Mouse (Mus musculus) layer of hippocampus, adult 9-10 months (tissue): ENCODE data around the gene Rgs5.

Experiments used
- DNase-seq: peaks from one replicate; pipeline ENCODE4 v3.0.0; 2022; ENCODE audit warnings: low spot score

Gene Rgs5

DNA sequence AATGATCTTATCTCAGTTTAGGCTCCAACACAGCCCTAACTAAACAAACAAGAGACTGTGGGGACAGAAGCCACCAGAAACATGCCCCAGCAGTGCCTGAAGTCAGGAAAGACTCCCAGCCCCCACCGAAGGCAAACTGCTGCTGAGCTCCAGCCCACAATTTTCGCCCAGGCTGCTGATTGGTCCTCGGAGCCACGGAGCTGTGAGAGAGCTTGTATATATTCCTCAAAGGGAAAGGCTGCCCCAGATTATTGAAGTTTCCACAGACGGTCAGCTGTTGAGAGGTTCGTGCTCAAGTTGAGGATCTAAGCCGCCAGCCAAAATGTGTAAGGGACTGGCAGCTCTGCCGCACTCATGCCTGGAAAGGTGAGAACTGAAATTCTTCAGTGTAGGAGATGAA, at the start of gene Rgs5:
Gene Rgs5 (plus strand): TSS at position 246 of the 400 bp plus-strand sequence.
- DNase-seq = no peak

GRCm38 (mm10) chr1:169606164-169606563, 49.1 kb upstream of the Rgs5 start:
- DNase-seq = no peak

GRCm38 (mm10) chr1:169629738-169630137, 25.6 kb upstream of the Rgs5 start:
- no peak for DNase-seq

GRCm38 (mm10) chr1:169637251-169637750, 18.0 kb upstream of the Rgs5 start:
- DNase-seq = no peak

DNA sequence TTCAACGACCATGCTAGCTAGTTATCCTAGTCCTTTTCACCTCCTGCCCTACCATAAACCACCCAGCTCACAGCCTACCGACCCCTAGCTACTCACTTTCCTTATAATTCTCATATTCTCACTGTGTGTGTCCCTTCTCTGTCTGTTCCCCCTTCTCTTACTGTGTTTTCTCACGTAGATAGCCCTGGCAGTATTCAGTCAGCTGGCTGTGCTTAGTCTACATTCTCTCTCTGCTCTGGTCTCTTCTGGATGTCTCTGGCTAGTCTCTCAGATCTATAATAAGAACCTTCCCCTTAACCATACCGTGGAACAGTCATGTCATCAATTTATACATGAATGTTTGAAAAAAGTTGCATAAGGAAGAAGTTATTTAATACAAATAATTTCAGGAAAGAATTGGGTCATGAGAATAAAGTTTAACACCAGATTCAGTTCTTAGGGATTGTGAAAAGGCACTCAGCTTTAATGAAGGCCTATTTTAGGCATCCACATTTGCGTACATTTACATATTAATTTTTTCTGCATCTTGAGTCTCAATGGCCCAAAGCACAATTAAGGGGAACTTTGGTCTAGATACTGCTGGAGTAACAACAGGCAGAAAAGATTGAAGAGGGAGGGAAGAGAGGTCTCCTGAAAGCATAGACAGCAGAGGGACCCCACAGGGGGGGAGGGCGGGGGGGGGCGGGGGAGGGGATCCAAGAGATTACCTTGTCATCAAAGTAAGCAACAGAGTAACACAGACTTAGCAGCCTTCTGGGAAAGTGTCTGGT, 10.2 kb upstream of the Rgs5 start:
- no peak for DNase-seq

DNA sequence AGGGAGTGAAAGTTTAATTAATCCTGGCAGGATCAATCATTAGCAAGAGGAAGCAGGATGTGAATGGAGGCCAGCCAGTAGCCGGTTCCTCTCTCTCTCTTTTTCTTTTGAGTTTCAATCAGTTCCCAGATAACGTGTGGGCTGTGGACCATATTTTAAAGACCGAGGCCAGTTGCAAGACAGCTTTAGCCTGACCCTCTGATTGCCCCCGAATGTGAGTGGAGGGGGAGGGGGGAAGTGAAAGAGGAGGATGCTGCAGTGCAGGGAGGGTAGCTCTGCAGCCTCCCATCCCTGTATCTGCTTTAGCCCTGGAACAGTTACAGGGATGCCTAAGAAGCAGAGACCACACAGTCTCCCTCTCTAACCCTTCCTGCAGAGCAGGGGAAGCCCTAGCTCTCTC, 4.2 kb downstream of the Rgs5 start:
- no peak for DNase-seq

- DNase-seq = no peak
Observed at GRCm38 (mm10) chr1:169667328-169667727, 12.0 kb downstream of the Rgs5 start.

DNA sequence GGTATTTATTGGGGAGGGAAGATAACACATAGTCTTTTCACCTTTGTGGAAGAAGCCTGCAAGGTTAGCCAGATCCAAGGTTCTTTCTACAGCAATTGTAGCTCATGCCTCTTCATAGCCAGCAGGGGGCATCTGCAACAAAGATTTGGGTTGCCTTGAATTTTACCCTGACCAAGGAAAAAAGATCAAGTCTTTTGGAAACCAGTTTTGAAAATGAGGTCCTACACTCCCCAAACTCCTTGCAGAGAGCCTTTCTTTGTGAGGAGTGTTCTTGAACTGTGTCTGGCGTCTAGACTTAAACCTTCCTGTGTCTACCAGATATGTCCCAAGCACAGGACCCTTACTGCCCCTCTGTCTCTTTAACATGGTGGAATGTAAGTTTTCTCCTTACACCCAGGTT, 15.4 kb downstream of the Rgs5 start:
- DNase-seq = no peak

GRCm38 (mm10) chr1:169671801-169672200, 16.5 kb downstream of the Rgs5 start:
- DNase-seq = no peak

GRCm38 (mm10) chr1:169672272-169672671, 17.0 kb downstream of the Rgs5 start:
- no peak for DNase-seq

GRCm38 (mm10) chr1:169674116-169674515, 18.8 kb downstream of the Rgs5 start:
- no peak for DNase-seq

DNA sequence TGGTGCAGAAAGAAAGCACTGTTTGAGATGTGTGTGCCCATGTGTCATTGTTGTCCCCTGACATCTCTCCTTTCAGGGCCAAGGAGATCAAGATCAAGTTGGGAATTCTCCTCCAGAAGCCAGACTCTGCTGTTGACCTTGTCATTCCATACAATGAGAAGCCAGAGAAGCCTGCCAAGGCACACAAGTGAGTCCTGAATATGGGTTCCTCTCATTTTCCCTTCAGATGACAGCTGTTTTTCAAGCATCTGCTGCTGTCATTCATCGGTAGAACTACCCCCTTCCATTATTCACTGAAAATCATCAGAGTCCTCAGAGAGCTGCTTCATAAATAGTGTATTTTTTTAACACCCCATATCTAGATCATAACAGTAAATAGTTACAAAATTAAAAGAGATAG, 21.4 kb downstream of the Rgs5 start:
- no peak for DNase-seq

- no peak for DNase-seq
Observed at GRCm38 (mm10) chr1:169680455-169681208, 25.3 kb downstream of the Rgs5 start.

DNA sequence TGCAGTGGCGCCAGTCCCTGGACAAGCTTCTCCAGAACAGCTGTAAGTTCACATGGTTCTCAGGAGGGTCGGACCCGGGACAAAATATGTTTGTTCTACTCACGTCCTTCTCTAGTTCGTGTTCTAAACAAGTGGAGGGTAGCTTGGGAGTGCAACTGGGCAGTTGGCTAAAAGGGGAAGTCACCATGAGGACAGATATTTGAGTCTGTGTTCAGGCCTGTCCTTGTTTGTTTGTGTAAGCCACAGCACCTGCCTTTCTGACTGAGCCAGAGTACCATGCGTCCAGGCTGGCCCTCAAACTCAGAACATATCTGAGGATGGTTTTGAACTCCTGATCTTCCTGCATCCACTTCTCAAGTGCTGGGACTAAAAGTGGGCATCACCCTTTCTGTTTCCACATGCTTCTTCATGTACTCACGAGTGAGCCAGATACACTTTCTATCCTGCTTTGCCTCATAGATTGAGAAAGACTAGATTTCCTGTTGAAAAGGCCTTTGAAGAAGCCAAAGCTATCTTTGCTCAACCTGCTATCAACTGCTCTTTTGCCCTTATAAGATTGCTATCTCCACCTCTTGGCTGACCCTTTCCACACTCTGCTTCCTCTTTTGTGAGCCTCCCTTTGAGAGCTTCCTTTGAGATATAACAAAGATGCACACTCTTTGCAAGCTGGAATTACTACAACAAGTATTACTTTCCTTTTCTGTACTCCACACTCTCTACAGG, 27.6 kb downstream of the Rgs5 start:
- DNase-seq = no peak

- no peak for DNase-seq
Observed at GRCm38 (mm10) chr1:169685257-169685656, 30.0 kb downstream of the Rgs5 start.

DNA sequence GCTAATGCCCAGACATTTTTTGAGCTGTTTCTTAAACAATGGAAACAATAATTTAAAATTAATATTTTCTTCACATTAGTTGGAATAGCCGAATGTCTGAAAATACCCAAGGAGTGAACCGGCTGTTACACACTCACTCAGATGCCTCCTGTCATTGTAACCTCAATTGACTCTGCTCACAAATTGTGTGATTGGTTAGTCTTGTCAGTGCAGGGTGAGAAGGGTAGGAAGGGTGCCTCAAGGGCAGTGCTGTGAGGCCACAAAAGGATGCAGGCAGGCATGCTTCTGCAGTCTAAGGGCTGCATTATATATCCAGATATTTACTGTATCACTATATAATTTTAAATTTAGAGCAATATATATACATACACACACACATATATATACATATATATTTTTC, 37.7 kb downstream of the Rgs5 start:
- no peak for DNase-seq

- no peak for DNase-seq
Observed at GRCm38 (mm10) chr1:169693537-169693936, 38.2 kb downstream of the Rgs5 start.

GRCm38 (mm10) chr1:169695356-169695755, 40.1 kb downstream of the Rgs5 start:
- no peak for DNase-seq

GRCm38 (mm10) chr1:169697236-169697635, 41.9 kb downstream of the Rgs5 start:
- no peak for DNase-seq

- no peak for DNase-seq
Observed at GRCm38 (mm10) chr1:169699184-169699583, 43.9 kb downstream of the Rgs5 start.

DNA sequence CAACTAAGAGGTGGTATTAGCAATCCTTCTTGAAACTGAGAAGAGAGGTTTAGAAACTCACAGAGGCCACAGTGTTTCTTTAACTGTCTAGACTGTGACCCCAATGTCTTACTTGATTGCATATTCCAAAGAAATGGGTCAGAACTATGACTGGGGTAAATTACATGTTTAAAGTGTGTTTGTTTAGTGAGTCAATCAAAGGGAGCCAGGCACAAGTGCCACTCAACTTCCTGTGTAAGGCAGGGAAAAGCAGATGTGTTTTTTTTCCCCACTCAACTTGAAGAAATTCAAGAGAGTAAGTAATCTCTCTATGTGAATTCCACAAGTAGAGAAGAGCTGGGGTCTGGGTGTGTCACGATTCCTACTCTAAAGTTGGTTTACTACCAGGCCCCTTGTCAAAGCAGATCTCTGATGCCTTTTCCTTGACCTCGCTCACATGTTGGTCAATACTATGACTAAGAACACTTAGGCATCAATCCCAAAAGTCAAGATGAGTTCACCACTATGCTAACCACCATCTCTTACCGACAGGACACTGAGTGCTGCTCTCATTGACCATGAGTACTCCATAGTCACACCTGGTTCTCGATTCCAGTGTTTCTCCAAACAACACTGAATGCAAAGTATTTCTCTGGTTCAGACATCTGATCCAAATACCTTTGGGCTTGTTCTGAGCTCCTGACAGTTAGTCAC, 49.2 kb downstream of the Rgs5 start:
- DNase-seq = no peak

DNA sequence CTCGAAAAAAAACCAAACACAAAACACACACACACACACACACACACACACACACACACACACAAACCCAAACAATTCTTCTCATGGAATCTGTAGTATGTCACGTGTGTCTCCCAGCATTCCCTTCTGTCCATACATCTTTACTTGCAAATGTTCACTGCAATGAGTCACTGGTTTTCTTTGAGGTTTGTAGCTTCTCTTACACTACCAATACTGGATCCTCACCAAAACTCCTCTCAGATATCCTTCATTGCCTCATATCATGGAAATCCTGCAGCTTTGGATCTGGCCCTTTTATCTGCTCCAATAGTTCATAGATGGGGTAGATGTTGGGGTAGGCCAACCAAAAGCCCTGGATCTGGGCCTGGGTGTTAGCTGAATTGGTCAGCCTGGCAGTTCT, 66.5 kb downstream of the Rgs5 start:
- DNase-seq = no peak
